Mouse (Mus musculus) intestine, embryonic 16.5 days (tissue): Measurements from ENCODE around the gene Selenof. TPM values are rescaled to one million over a fixed set of nuclear protein-coding genes. Genes with fewer than 3 reads are reported as not detected.

ENCODE experiments used
- ATAC-seq: fragments of 200-750 bp; cut with Nextera tagmentation; 2 replicates; pipeline ENCODE4 v1.8.0; 2017; ENCODE audit warnings: moderate TSS enrichment, moderate library complexity
- H3K27ac ChIP-seq: fragments of 300-500 bp; sonication (generic); 2 replicates; pipeline ENCODE4 v1.5.1; 2014; ENCODE audit warnings: mild to moderate bottlenecking, low read length
- H3K27me3 ChIP-seq: fragments of 300-500 bp; sonication (generic); replicated peaks from 2 replicates; pipeline ENCODE4 v1.6.1; 2014; ENCODE audit warnings: low read length, control low read depth, mixed read lengths; ENCODE audit not compliant: control insufficient read depth, insufficient read depth
- H3K36me3 ChIP-seq: fragments of 300-500 bp; sonication (generic); 2 replicates; pipeline ENCODE4 v1.6.1; 2014; ENCODE audit warnings: low read length, control low read depth; ENCODE audit not compliant: control insufficient read depth, insufficient read depth
- H3K4me1 ChIP-seq: fragments of 300-500 bp; sonication (generic); 2 replicates; pipeline ENCODE4 v1.6.1; 2014; ENCODE audit warnings: low read length, control low read depth, mixed read lengths; ENCODE audit not compliant: control insufficient read depth, insufficient read depth
- H3K4me2 ChIP-seq: fragments of 300-500 bp; sonication (generic); 2 replicates; pipeline ENCODE4 v1.6.1; 2014; ENCODE audit warnings: low read depth, low read length, control low read depth
- H3K4me3 ChIP-seq: fragments of 300-500 bp; sonication (generic); 2 replicates; pipeline ENCODE4 v1.5.1; 2014; ENCODE audit warnings: mild to moderate bottlenecking, low read length
- H3K9ac ChIP-seq: fragments of 300-500 bp; sonication (generic); 2 replicates; pipeline ENCODE4 v1.6.1; 2014; ENCODE audit warnings: low read depth, low read length
- H3K9me3 ChIP-seq: fragments of 300-500 bp; sonication (generic); 2 replicates; pipeline ENCODE4 v1.6.1; 2016; ENCODE audit warnings: low read length, control low read depth; ENCODE audit not compliant: control insufficient read depth
- WGBS: fragments of 180-500 bp; shearing (Covaris S2); extraction: QIAGEN DNeasy Blood & Tissue Kit; methylation state at CpG from one replicate; pipeline ENCODE4 v1.1.7; 2014; 5-methylcytosine and 5-hydroxymethylcytosine counted together
- polyA plus RNA-seq: library from polyadenylated mRNA; unstranded; fragments of >200 nt; fragmentation: Nextera tagmentation; extraction: Ambion mirVana; gene quantifications from 2 replicates; pipeline ENCODE4 v1.2.1, GENCODE M21; 2015

Gene Selenof
- polyA plus RNA-seq, 1 experiment from 2014 or later, result 626 TPM

GRCm38 (mm10) chr3:144545832-144546231, 24.3 kb upstream of the Selenof start:
- no peak for ATAC-seq
- H3K4me3 ChIP-seq, result no peak overlapping the region
- H3K9ac ChIP-seq, result no peak overlapping the region
- H3K4me1 ChIP-seq, result peaks cover 8% of the 10 kb centered on the region; the same call in 1 of the 2 replicates
- no peak overlapping the region for H3K4me2 ChIP-seq
- H3K9me3 ChIP-seq, result no peaks in the 10 kb centered on the region
- WGBS, result 41% methylated on average over 4 of the region's 4 CpGs
- H3K27ac ChIP-seq, result no peak overlapping the region
- no peaks in the 10 kb centered on the region for H3K27me3 ChIP-seq
- no peaks in the 10 kb centered on the region for H3K36me3 ChIP-seq

- Histone ChIP-seq H3K27me3 (no peaks in the 10 kb centered on the region), H3K4me2 (no peak overlapping the region), H3K4me3 (no peak overlapping the region), H3K27ac (no peak overlapping the region), H3K36me3 (no peaks in the 10 kb centered on the region), H3K9me3 (no peaks in the 10 kb centered on the region), H3K4me1 (peaks cover 8% of the 10 kb centered on the region; the same call in 1 of the 2 replicates), H3K9ac (no peak overlapping the region)
- no peak for ATAC-seq
- WGBS, result 39% methylated on average over 4 of the region's 4 CpGs
These were observed 23.6 kb upstream of the Selenof start for GRCm38 (mm10) chr3:144546490-144546889.

GRCm38 (mm10) chr3:144548186-144548845, 21.8 kb upstream of the Selenof start:
- Histone ChIP-seq H3K36me3 (no peaks in the 10 kb centered on the region), H3K4me2 (no peak overlapping the region), H3K4me3 (no peak overlapping the region), H3K27ac (no peak overlapping the region), H3K9me3 (no peaks in the 10 kb centered on the region), H3K9ac (no peak overlapping the region), H3K27me3 (no peaks in the 10 kb centered on the region), H3K4me1 (peaks cover 8% of the 10 kb centered on the region; the same call in 1 of the 2 replicates)
- no peak for ATAC-seq
- 78% methylated on average over 7 of the region's 7 CpGs for WGBS

GRCm38 (mm10) chr3:144550036-144550435, 20.1 kb upstream of the Selenof start:
- Histone ChIP-seq H3K27me3 (no peaks in the 10 kb centered on the region), H3K4me3 (no peak overlapping the region), H3K36me3 (no peaks in the 10 kb centered on the region), H3K9me3 (no peaks in the 10 kb centered on the region), H3K9ac (no peak overlapping the region), H3K4me1 (peaks cover 15% of the 10 kb centered on the region; the same call in 1 of the 2 replicates), H3K4me2 (no peak overlapping the region), H3K27ac (no peak overlapping the region)
- no peak for ATAC-seq
- 95% methylated on average over 5 of the region's 5 CpGs for WGBS

- Histone ChIP-seq H3K4me3 (no peak overlapping the region), H3K9me3 (no peaks in the 10 kb centered on the region), H3K9ac (no peak overlapping the region), H3K36me3 (no peaks in the 10 kb centered on the region), H3K4me2 (no peak overlapping the region), H3K4me1 (peaks cover 18% of the 10 kb centered on the region; the same call in 1 of the 2 replicates), H3K27ac (no peak overlapping the region), H3K27me3 (no peaks in the 10 kb centered on the region)
- WGBS, result 85% methylated on average over 5 of the region's 5 CpGs
- no peak for ATAC-seq
These were observed 19.4 kb upstream of the Selenof start for GRCm38 (mm10) chr3:144550659-144551058.

GRCm38 (mm10) chr3:144551416-144551815, 18.7 kb upstream of the Selenof start:
- Histone ChIP-seq H3K27ac (no peak overlapping the region), H3K9ac (no peak overlapping the region), H3K4me3 (no peak overlapping the region), H3K4me2 (no peak overlapping the region), H3K4me1 (peaks cover 15% of the 10 kb centered on the region; the same call in 1 of the 2 replicates), H3K27me3 (no peaks in the 10 kb centered on the region), H3K36me3 (no peaks in the 10 kb centered on the region), H3K9me3 (no peaks in the 10 kb centered on the region)
- WGBS, result 38% methylated on average over 4 of the region's 4 CpGs
- no peak for ATAC-seq

GRCm38 (mm10) chr3:144553942-144554341, 16.2 kb upstream of the Selenof start:
- H3K27me3 ChIP-seq, result no peaks in the 10 kb centered on the region
- no peak overlapping the region for H3K4me2 ChIP-seq
- H3K9me3 ChIP-seq, result no peaks in the 10 kb centered on the region
- WGBS, result 47% methylated on average over 7 of the region's 7 CpGs
- no peak overlapping the region for H3K9ac ChIP-seq
- H3K27ac ChIP-seq, result no peak overlapping the region
- ATAC-seq, result peak; percentile 27; the same call in 1 of the 2 replicates
- no peak overlapping the region for H3K4me3 ChIP-seq
- peaks cover 33% of the 10 kb centered on the region for H3K4me1 ChIP-seq
- no peaks in the 10 kb centered on the region for H3K36me3 ChIP-seq

- Histone ChIP-seq H3K4me2 (no peak overlapping the region), H3K4me1 (peaks cover 33% of the 10 kb centered on the region), H3K9me3 (no peaks in the 10 kb centered on the region), H3K4me3 (no peak overlapping the region), H3K9ac (no peak overlapping the region), H3K36me3 (no peaks in the 10 kb centered on the region), H3K27ac (no peak overlapping the region), H3K27me3 (no peaks in the 10 kb centered on the region)
- 67% methylated on average over 9 of the region's 9 CpGs for WGBS
- peak; percentile 67 for ATAC-seq
These were observed 15.6 kb upstream of the Selenof start for GRCm38 (mm10) chr3:144554503-144554902.

- H3K4me2 ChIP-seq, result no peak overlapping the region
- no peak for ATAC-seq
- H3K9ac ChIP-seq, result no peak overlapping the region
- no peak overlapping the region for H3K27ac ChIP-seq
- no peaks in the 10 kb centered on the region for H3K36me3 ChIP-seq
- peaks cover 33% of the 10 kb centered on the region for H3K4me1 ChIP-seq
- H3K27me3 ChIP-seq, result no peaks in the 10 kb centered on the region
- WGBS, result 71% methylated on average over 7 of the region's 7 CpGs
- no peak overlapping the region for H3K4me3 ChIP-seq
- H3K9me3 ChIP-seq, result no peaks in the 10 kb centered on the region
These were observed 15.0 kb upstream of the Selenof start for GRCm38 (mm10) chr3:144555144-144555543.
